Mouse (Mus musculus) right cerebral cortex, postnatal 4 days (tissue): ENCODE measurements around the gene 1700057G04Rik.
"Not testable (repeated sequence)": the region's sequence is repeated elsewhere in the genome, so short reads cannot be mapped to it uniquely, and the experiment has no call there.

Source experiments
- DNase-seq: peaks from one replicate; pipeline ENCODE4 v3.0.0-alpha.2; 2022

Gene 1700057G04Rik

GRCm38 (mm10) chr9:92305620-92306220 lies 3.5 kb upstream of the 1700057G04Rik start:
- DNase-seq: no peak

GRCm38 (mm10) chr9:92316791-92317190 lies 7.6 kb downstream of the 1700057G04Rik start:
- DNase-seq: no peak

- DNase-seq: not testable (repeated sequence)
Observed at GRCm38 (mm10) chr9:92325936-92326335, 16.8 kb downstream of the 1700057G04Rik start.

DNA sequence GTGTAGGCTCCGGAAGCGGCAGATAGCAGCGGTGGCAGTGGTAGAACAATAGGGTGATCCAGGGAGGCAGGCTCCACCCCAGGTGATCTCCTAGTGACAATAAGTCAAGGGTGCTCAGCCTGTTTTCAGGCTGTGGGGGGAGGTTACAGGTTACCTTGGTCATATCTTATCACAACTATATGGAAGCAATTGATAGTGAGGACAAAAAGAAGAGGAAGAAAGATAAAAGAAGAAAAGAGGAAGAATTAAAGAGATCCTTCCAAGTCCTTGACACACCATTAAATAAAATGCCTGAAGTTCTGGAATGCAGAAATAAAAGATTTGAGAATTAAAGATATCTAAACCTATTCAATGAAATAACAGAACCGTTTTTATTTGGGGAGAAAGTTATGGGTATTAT lies 17.6 kb downstream of the 1700057G04Rik start:
- no peak for DNase-seq

DNA sequence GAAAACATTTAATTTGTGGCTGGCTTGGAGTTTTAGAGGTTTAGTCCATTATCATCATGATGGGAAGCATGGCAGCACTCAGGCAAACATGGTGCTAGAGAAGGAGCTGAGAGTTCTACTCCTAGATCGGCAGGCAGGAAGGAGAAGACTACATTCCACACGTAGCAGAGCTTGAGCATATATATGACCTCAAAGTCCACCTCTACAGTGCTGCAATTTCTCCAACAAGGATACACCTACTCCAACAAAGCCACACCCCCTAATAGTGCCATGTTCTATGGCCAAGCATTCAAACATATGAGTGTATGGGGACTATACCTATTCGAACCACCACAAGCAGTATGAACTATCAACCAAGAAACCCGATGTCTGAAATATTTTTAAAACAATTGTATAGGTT lies 22.2 kb downstream of the 1700057G04Rik start:
- no peak for DNase-seq

- no peak for DNase-seq
Observed at GRCm38 (mm10) chr9:92334845-92335244, 25.7 kb downstream of the 1700057G04Rik start.

DNA sequence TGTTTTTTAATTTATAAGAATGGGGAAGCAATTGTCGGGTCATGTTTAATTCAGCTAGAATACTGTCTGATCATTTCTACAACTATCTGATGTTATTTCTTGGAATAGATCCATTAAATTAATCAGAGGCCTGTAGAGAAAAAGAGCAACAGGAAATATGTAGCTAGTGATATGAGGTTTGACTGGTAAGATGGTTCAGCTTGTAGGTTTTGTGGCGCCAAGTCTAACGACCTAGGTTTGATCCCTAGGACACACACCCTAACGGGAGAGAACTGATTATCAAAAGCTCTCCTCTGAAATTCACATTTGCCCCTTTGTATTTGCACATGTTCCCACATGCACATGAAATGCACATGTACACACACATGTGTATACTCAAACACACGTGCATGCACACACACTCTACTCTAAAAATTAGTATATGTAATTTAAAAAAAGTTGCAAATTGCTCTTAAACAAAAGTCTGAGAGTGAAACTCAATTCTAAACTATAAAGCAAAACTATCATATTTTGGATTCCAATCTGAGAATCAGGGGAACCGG lies 26.2 kb downstream of the 1700057G04Rik start:
- DNase-seq: no peak

GRCm38 (mm10) chr9:92337063-92337462 lies 27.9 kb downstream of the 1700057G04Rik start:
- no peak for DNase-seq

DNA sequence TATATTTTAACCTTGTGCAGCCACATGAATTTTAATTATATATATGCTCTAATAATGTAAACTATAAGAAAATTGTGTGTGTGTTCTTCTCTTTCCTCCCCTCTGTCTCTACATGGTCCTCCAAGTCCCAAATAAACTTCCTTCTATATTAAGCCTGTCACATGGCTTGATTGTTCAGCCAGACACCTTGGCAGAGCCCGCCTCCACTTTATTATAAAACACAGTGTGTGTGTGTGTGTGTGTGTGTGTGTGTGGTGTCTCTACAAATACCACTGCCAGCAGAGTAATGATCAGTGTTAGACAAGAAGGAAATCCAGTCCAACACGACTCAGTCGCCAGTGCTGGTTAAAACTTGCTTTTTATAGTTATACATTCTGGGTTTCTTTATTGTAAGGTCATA lies 28.5 kb downstream of the 1700057G04Rik start:
- DNase-seq: no peak

DNA sequence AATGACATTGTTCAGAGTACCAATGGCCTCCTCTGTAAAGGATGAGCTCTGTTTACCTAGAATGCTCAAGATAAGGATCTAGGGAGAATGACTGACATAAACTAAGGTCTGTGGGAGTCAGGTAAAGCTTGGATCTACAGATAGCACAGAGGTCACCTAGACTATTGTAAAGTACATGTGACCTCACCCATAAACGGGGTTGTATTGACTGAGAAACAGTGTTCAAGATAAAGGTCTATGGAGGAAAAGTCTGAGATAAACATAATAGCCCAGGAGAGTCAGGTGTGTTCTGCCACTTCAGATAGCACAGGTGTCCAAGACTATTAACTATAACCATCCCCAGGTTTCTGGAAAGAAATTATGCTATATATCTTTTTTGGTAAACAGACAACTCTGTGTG lies 29.8 kb downstream of the 1700057G04Rik start:
- DNase-seq: no peak

DNA sequence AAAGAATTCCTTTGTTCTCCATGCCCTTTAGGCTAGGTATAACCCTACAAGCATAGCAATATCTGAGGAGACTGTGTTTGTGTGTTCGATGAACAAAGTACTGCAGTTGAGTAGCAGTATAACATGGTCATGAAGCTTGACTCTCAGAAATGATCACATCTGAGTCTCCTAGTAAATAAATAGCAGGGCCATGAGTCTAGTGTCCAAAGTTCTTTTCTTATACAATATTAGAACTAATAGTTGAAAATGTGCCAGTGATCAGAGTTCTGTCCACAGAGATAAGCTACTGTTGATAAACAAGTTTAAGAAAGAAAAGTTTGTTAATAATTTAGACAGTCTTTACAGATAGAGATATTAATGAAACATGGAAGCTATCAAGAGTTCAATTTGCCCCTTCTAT lies 42.7 kb downstream of the 1700057G04Rik start:
- DNase-seq: no peak

GRCm38 (mm10) chr9:92353306-92353705 lies 44.1 kb downstream of the 1700057G04Rik start:
- no peak for DNase-seq

DNA sequence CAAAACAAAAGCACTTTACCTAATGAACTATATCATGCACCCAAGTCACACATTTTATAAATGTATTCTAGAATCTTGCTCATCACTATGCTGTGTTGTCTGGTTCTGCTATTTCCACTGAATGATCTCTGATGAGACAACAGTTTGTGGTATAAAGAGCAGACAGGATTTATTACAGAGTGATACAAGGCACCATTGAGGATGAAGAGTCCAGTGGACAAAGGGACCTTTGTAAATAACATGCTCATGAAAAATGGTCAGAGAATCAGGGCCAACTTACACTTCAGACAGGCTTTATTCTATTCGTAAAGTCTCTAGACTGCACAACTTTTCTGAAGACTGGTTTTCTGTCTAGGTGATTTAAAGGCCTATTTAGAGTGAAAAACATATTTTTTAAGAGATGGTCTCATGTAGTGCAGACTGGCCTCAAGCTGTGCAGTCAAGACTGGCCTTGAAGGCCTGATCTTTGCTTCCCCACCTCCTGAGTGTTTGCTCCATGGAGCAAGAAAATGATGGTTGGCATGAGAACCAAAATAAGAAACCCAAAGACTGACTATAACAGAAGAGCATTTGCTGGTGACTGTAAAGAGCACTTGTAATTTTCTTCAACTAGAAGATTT lies 51.6 kb downstream of the 1700057G04Rik start:
- DNase-seq: no peak

- DNase-seq: no peak
Observed at GRCm38 (mm10) chr9:92363478-92363877, 54.3 kb downstream of the 1700057G04Rik start.

- no peak for DNase-seq
Observed at GRCm38 (mm10) chr9:92368920-92369319, 59.7 kb downstream of the 1700057G04Rik start.

DNA sequence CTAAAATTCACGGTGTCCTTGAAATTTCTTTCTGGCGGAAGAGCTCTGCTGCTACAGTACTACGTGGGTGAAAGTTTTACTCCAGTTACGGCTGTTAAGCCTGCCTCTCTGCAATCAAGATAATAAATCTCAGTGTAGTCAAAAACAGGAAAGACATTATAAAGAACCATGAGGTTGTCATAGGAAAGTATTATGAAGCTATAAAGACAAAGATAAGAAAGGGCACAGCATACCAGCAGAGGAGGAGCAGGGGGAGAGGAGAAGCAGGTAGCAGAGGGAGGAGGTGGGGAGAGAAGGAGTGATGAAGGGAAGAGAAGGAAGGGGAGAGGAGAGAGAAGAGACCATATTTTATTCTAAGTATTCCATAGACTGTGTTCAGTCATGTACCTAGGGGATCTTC lies 64.7 kb downstream of the 1700057G04Rik start:
- no peak for DNase-seq

- no peak for DNase-seq
Observed at GRCm38 (mm10) chr9:92374705-92375199, 65.6 kb downstream of the 1700057G04Rik start.

GRCm38 (mm10) chr9:92375378-92375777 lies 66.2 kb downstream of the 1700057G04Rik start:
- no peak for DNase-seq

GRCm38 (mm10) chr9:92377967-92378366 lies 68.8 kb downstream of the 1700057G04Rik start:
- no peak for DNase-seq

- DNase-seq: no peak
Observed at GRCm38 (mm10) chr9:92379240-92379639, 70.1 kb downstream of the 1700057G04Rik start.

DNA sequence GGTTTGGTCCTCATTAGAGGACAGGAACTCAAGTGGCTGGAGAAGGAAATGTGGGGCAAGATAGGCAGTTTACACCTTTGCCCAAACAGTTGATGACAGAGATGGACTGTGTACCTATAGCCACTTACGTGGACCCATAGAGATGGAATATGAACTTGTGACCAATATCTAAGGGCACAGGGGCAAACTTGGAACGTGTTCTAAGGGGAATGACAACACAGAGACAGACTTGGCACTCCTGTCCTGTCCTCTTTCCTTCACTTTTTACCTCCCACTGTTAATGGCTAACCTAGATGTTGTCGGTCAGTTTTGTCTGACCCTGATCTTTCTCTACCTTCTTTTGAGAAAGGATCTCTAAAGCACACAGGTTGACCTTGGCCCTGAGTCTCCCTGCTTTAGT lies 74.2 kb downstream of the 1700057G04Rik start:
- DNase-seq: no peak

DNA sequence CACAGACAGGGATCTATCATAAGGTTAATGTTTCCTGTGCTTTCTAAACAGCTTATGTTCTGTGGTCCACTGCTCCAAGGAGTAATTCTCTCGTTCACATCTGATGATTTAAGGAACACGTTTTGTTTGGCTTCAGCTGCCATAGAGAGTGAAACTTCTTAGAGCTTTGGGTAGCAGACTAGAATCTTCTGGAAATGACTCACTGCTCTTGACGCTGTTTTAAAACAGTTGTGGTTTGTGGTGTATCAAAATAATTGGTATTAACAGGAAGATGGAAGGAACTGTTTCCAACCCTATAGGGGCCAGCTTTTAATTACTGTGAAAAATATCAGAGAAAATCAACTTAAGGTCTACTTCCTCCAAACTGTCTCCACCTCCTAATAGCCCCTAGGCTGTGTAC lies 75.2 kb downstream of the 1700057G04Rik start:
- no peak for DNase-seq

GRCm38 (mm10) chr9:92385831-92386230 lies 76.7 kb downstream of the 1700057G04Rik start:
- DNase-seq: no peak

DNA sequence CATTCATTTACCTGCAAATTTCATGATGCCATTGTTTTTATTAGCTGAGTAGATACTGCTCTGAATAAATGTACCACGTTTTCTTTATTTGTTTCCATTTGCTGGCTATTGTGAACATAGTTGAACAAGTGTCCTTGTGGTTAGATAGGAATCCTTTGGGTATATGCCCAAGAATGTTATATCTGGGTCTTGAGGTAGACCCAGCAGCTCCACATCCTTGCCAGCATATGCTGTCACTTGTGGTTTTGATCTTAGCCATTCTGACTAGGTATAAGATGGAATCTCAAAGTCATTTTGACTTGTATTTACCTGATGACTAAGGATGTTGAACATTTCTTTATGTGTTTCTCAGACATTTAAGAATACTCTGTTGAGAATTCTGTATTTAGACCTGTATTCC lies 77.7 kb downstream of the 1700057G04Rik start:
- no peak for DNase-seq

DNA sequence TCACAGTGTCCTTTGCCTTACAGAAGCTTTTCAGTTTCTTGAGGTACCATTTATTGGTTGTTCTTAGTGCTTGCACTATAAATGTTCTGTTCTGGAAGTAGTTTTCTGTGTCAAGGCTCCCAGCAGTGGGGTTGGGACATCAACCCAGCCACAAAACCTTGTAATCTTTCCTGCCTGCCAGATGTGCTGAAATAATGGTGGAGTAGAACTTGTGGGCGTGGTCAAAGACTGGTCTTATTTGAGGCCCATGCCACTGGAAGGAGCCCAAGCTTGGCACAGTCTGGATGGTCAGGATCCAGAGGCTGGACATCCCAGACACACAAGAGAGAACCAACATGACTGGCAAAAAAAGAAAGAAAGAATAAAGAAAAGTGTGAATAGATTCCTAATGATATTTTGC lies 78.2 kb downstream of the 1700057G04Rik start:
- DNase-seq: no peak
